Mouse (Mus musculus) limb, embryonic 13.5 days (tissue): ENCODE measurements around the gene Coa5. TPM values are rescaled to one million over a fixed set of nuclear protein-coding genes. Genes with fewer than 3 reads are reported as not detected.
A peak's percentile ranks its signal among the peaks of the same experiment; 100 is the strongest.

Experiments used
- ATAC-seq: fragments of 200-750 bp; cut with Nextera tagmentation; 2 replicates; pipeline ENCODE4 v1.8.0; 2017; ENCODE audit warnings: low read depth, moderate number of reproducible peaks, moderate TSS enrichment; ENCODE audit not compliant: low FRiP score
- H3K27ac ChIP-seq: fragments of 300-500 bp; sonication (generic); 2 replicates; pipeline ENCODE4 v1.5.1; 2015; ENCODE audit warnings: inconsistent platforms, mild to moderate bottlenecking, moderate library complexity
- H3K27me3 ChIP-seq: fragments of 300-500 bp; sonication (generic); 2 replicates; pipeline ENCODE4 v1.6.1; 2015; ENCODE audit warnings: mild to moderate bottlenecking, inconsistent platforms
- H3K36me3 ChIP-seq: fragments of 300-500 bp; sonication (generic); 2 replicates; pipeline ENCODE4 v1.6.1; 2015; ENCODE audit warnings: inconsistent platforms, mild to moderate bottlenecking, moderate library complexity
- H3K4me1 ChIP-seq: fragments of 300-500 bp; sonication (generic); 2 replicates; pipeline ENCODE4 v1.6.1; 2015; ENCODE audit warnings: inconsistent platforms
- H3K4me2 ChIP-seq: fragments of 300-500 bp; sonication (generic); replicated peaks from 2 replicates; pipeline ENCODE4 v1.6.1; 2015; ENCODE audit warnings: inconsistent platforms, mild to moderate bottlenecking, moderate library complexity
- H3K4me3 ChIP-seq: fragments of 300-500 bp; sonication (generic); 2 replicates; pipeline ENCODE4 v1.5.1; 2015; ENCODE audit warnings: moderate library complexity, mild to moderate bottlenecking, inconsistent platforms
- H3K9ac ChIP-seq: fragments of 300-500 bp; sonication (generic); 2 replicates; pipeline ENCODE4 v1.6.1; 2015; ENCODE audit warnings: mild to moderate bottlenecking, inconsistent platforms
- H3K9me3 ChIP-seq: fragments of 300-500 bp; sonication (generic); 2 replicates; pipeline ENCODE4 v1.6.1; 2016; ENCODE audit warnings: inconsistent platforms
- WGBS: fragments of 180-500 bp; shearing (Covaris S2); methylation state at CpG from one replicate; pipeline ENCODE4 v1.1.7; 2015; 5-methylcytosine and 5-hydroxymethylcytosine counted together
- polyA plus RNA-seq: library from polyadenylated mRNA; unstranded; fragments of >200 nt; fragmentation: Nextera tagmentation; extraction: Ambion mirVana; gene quantifications from 2 replicates; pipeline ENCODE4 v1.2.1, GENCODE M21; 2015

Coa5 gene
- polyA plus RNA-seq, 1 experiment from 2014 or later: 52.0 TPM

GRCm38 (mm10) chr1:37467806-37468205, 37.9 kb upstream of the Coa5 start:
- H3K4me3 ChIP-seq: no peak overlapping the region
- no peaks in the 10 kb centered on the region for H3K27me3 ChIP-seq
- H3K36me3 ChIP-seq: peaks cover 4% of the 10 kb centered on the region
- H3K9ac ChIP-seq: no peak overlapping the region
- ATAC-seq: no peak
- H3K4me1 ChIP-seq: no peaks in the 10 kb centered on the region
- H3K27ac ChIP-seq: no peak overlapping the region
- no peak overlapping the region for H3K4me2 ChIP-seq
- H3K9me3 ChIP-seq: no peaks in the 10 kb centered on the region
- WGBS: 87% methylated on average over 4 of the region's 4 CpGs

- Histone ChIP-seq H3K4me1 (no peaks in the 10 kb centered on the region), H3K4me3 (no peak overlapping the region), H3K9ac (no peak overlapping the region), H3K9me3 (no peaks in the 10 kb centered on the region), H3K36me3 (peaks cover 4% of the 10 kb centered on the region), H3K27ac (no peak overlapping the region), H3K4me2 (no peak overlapping the region), H3K27me3 (no peaks in the 10 kb centered on the region)
- no peak for ATAC-seq
- 76% methylated on average over 3 of the region's 3 CpGs for WGBS
Observed at GRCm38 (mm10) chr1:37466322-37466995, 36.6 kb upstream of the Coa5 start.

GRCm38 (mm10) chr1:37464878-37465452, 35.1 kb upstream of the Coa5 start:
- no peaks in the 10 kb centered on the region for H3K27me3 ChIP-seq
- 82% methylated on average over 10 of the region's 10 CpGs for WGBS
- peaks cover 4% of the 10 kb centered on the region for H3K36me3 ChIP-seq
- no peaks in the 10 kb centered on the region for H3K4me1 ChIP-seq
- H3K4me3 ChIP-seq: no peak overlapping the region
- ATAC-seq: no peak
- no peak overlapping the region for H3K27ac ChIP-seq
- H3K9me3 ChIP-seq: no peaks in the 10 kb centered on the region
- H3K9ac ChIP-seq: no peak overlapping the region
- no peak overlapping the region for H3K4me2 ChIP-seq

GRCm38 (mm10) chr1:37457546-37457945, 27.6 kb upstream of the Coa5 start:
- Histone ChIP-seq H3K27me3 (no peaks in the 10 kb centered on the region), H3K36me3 (peaks cover 5% of the 10 kb centered on the region; the same call in 1 of the 2 replicates), H3K9me3 (no peaks in the 10 kb centered on the region), H3K4me2 (no peak overlapping the region), H3K9ac (no peak overlapping the region), H3K27ac (no peak overlapping the region), H3K4me3 (no peak overlapping the region), H3K4me1 (no peaks in the 10 kb centered on the region)
- 79% methylated on average over 7 of the region's 7 CpGs for WGBS
- ATAC-seq: no peak

- WGBS: 90% methylated on average over 8 of the region's 8 CpGs
- Histone ChIP-seq H3K27me3 (no peaks in the 10 kb centered on the region), H3K9ac (no peak overlapping the region), H3K4me3 (no peak overlapping the region), H3K4me1 (no peaks in the 10 kb centered on the region), H3K27ac (no peak overlapping the region), H3K4me2 (no peak overlapping the region), H3K36me3 (peaks cover 22% of the 10 kb centered on the region), H3K9me3 (no peaks in the 10 kb centered on the region)
- ATAC-seq: no peak
Observed at GRCm38 (mm10) chr1:37451270-37451669, 21.4 kb upstream of the Coa5 start.

GRCm38 (mm10) chr1:37448361-37449095, 18.6 kb upstream of the Coa5 start:
- ATAC-seq: no peak
- 82% methylated on average over 10 of the region's 10 CpGs for WGBS

GRCm38 (mm10) chr1:37442848-37443835, 13.2 kb upstream of the Coa5 start:
- H3K4me1 ChIP-seq: no peaks in the 10 kb centered on the region
- no peaks in the 10 kb centered on the region for H3K9me3 ChIP-seq
- no peak overlapping the region for H3K27ac ChIP-seq
- peaks cover 43% of the 10 kb centered on the region for H3K36me3 ChIP-seq
- no peaks in the 10 kb centered on the region for H3K27me3 ChIP-seq
- WGBS: 92% methylated on average over 16 of the region's 16 CpGs
- no peak for ATAC-seq
- H3K9ac ChIP-seq: no peak overlapping the region
- H3K4me2 ChIP-seq: no peak overlapping the region
- H3K4me3 ChIP-seq: no peak overlapping the region

More at GRCm38 (mm10) chr1:37448361-37449095, 18.6 kb upstream of the Coa5 start:
- no peaks in the 10 kb centered on the region for H3K9me3 ChIP-seq
- H3K4me2 ChIP-seq: no peak overlapping the region
- peaks cover 19% of the 10 kb centered on the region; the same call in 1 of the 2 replicates for H3K36me3 ChIP-seq
- no peak overlapping the region for H3K9ac ChIP-seq
- H3K4me1 ChIP-seq: no peaks in the 10 kb centered on the region
- H3K27ac ChIP-seq: no peak overlapping the region
- H3K4me3 ChIP-seq: no peak overlapping the region
- H3K27me3 ChIP-seq: no peaks in the 10 kb centered on the region

GRCm38 (mm10) chr1:37436419-37436818, 6.5 kb upstream of the Coa5 start:
- H3K36me3 ChIP-seq: peaks cover 85% of the 10 kb centered on the region
- no peak overlapping the region for H3K4me2 ChIP-seq
- H3K27ac ChIP-seq: no peak overlapping the region
- no peak overlapping the region for H3K4me3 ChIP-seq
- ATAC-seq: no peak
- WGBS: 89% methylated on average over 3 of the region's 3 CpGs
- H3K9me3 ChIP-seq: no peaks in the 10 kb centered on the region
- peaks cover 4% of the 10 kb centered on the region for H3K4me1 ChIP-seq
- no peak overlapping the region for H3K9ac ChIP-seq
- H3K27me3 ChIP-seq: no peaks in the 10 kb centered on the region

- peak overlapping the region; percentile 92 for H3K4me3 ChIP-seq
- 0 out of 2 replicates have a peak overlapping the region, but pooled peaks have one; percentile 48 for H3K27ac ChIP-seq
- peak overlapping the region; percentile 85 for H3K4me2 ChIP-seq
- ATAC-seq: peak; percentile 44; the same call in 1 of the 2 replicates
- peak overlapping the region; percentile 90 for H3K9ac ChIP-seq
- 2% methylated on average over 40 of the region's 40 CpGs for WGBS
- peaks cover 23% of the 10 kb centered on the region for H3K4me1 ChIP-seq
- H3K27me3 ChIP-seq: no peaks in the 10 kb centered on the region
- H3K9me3 ChIP-seq: no peaks in the 10 kb centered on the region
- peaks cover 53% of the 10 kb centered on the region for H3K36me3 ChIP-seq
Observed at GRCm38 (mm10) chr1:37430297-37430840, 466 bp upstream of the Coa5 start.

GRCm38 (mm10) chr1:37428911-37429310, 992 bp downstream of the Coa5 start:
- H3K36me3 ChIP-seq: peaks cover 57% of the 10 kb centered on the region
- WGBS: 70% methylated on average over 2 of the region's 2 CpGs
- H3K9me3 ChIP-seq: peaks cover 5% of the 10 kb centered on the region; the same call in 1 of the 2 replicates
- no peaks in the 10 kb centered on the region for H3K27me3 ChIP-seq
- H3K27ac ChIP-seq: no peak overlapping the region
- peaks cover 23% of the 10 kb centered on the region for H3K4me1 ChIP-seq
- H3K9ac ChIP-seq: peak overlapping the region; percentile 90
- H3K4me2 ChIP-seq: peak overlapping the region; percentile 88
- peak overlapping the region; percentile 92 for H3K4me3 ChIP-seq
- no peak for ATAC-seq

- Histone ChIP-seq H3K4me3 (no peak overlapping the region), H3K27ac (no peak overlapping the region), H3K4me1 (peaks cover 23% of the 10 kb centered on the region), H3K27me3 (no peaks in the 10 kb centered on the region), H3K4me2 (no peak overlapping the region), H3K36me3 (peaks cover 57% of the 10 kb centered on the region), H3K9ac (no peak overlapping the region), H3K9me3 (peaks cover 5% of the 10 kb centered on the region; the same call in 1 of the 2 replicates)
- ATAC-seq: no peak
- 95% methylated on average over 8 of the region's 8 CpGs for WGBS
Observed at GRCm38 (mm10) chr1:37427144-37427875, 2.6 kb downstream of the Coa5 start.
